Mouse (Mus musculus) MEL (cell line): ENCODE measurements around the gene Cdc27. TPM values are rescaled to one million over a fixed set of nuclear protein-coding genes. Genes with fewer than 3 reads are reported as not detected.
A peak's percentile ranks its signal among the peaks of the same experiment; 100 is the strongest.

Source experiments
- DNase-seq: peaks from one replicate; pipeline ENCODE4 v3.0.0; 2011; ENCODE audit warnings: low read depth, low spot score
- H3K27ac ChIP-seq: 2 replicates; pipeline ENCODE4 v1.5.1; 2012; ENCODE audit warnings: low read depth, mild to moderate bottlenecking, control low read depth, low read length, moderate library complexity; ENCODE audit not compliant: control insufficient read depth
- H3K27me3 ChIP-seq, 2 experiments: fragments of 150-350 bp in 1 of 2; sonication (generic) in 1 of 2; 2 replicates each; pipeline ENCODE4 v1.6.1; 2012; ENCODE audit warnings: low read length in 2 of 2, mild to moderate bottlenecking in 2 of 2, improper control_type of control experiment in 1 of 2, moderate library complexity in 1 of 2; ENCODE audit not compliant: insufficient read depth in 2 of 2, control insufficient read depth in 1 of 2
- H3K36me3 ChIP-seq, 2 experiments: 2 replicates each; pipeline ENCODE4 v1.6.1; 2012 to 2014; ENCODE audit warnings: low read length in 2 of 2, improper control_type of control experiment in 1 of 2, inconsistent platforms in 1 of 2, mild to moderate bottlenecking in 1 of 2; ENCODE audit not compliant: insufficient read depth in 2 of 2, control insufficient read depth in 1 of 2
- H3K4me1 ChIP-seq, 2 experiments: fragments of 150-350 bp in 1 of 2; sonication (generic) in 1 of 2; 2 replicates each; pipeline ENCODE4 v1.6.1; 2012; ENCODE audit warnings: low read length in 2 of 2, improper control_type of control experiment in 1 of 2, mild to moderate bottlenecking in 1 of 2; ENCODE audit not compliant: insufficient read depth in 2 of 2, control insufficient read depth in 1 of 2
- H3K4me3 ChIP-seq, 2 experiments: fragments of 150-350 bp in 1 of 2; sonication (generic) in 1 of 2; 2 replicates each; pipeline ENCODE4 v1.5.1; 2012; ENCODE audit warnings: low read depth in 2 of 2, low read length in 2 of 2, mild to moderate bottlenecking in 2 of 2, moderate library complexity in 2 of 2, control low read depth in 1 of 2, improper control_type of control experiment in 1 of 2; ENCODE audit not compliant: control insufficient read depth in 1 of 2, insufficient read depth in 1 of 2
- H3K79me2 ChIP-seq: 2 replicates; pipeline ENCODE4 v1.6.1; 2012; ENCODE audit warnings: mild to moderate bottlenecking, low read length, moderate library complexity; ENCODE audit not compliant: control insufficient read depth, poor library complexity, insufficient read depth
- H3K9ac ChIP-seq: 2 replicates; pipeline ENCODE4 v1.6.1; 2012; ENCODE audit warnings: low read depth, mild to moderate bottlenecking, control low read depth, low read length, moderate library complexity; ENCODE audit not compliant: control insufficient read depth, poor library complexity, severe bottlenecking
- H3K9me3 ChIP-seq: fragments of 150-350 bp; sonication (generic); replicated peaks from 2 replicates; pipeline ENCODE4 v1.6.1; 2012; ENCODE audit warnings: mild to moderate bottlenecking, low read length, improper control_type of control experiment, moderate library complexity; ENCODE audit not compliant: insufficient read depth
- BHLHE40 ChIP-seq: IDR thresholded peaks from 2 replicates; pipeline ENCODE4 v1.6.1; 2012; ENCODE audit warnings: low read depth, mild to moderate bottlenecking, inconsistent platforms, low read length, improper control_type of control experiment, borderline replicate concordance
- CTCF ChIP-seq, 3 experiments: IDR thresholded peaks in 2 of 3; conservative IDR thresholded peaks in 1 of 3; 2 replicates each; pipeline ENCODE4 v1.5.1; 2011 to 2012; ENCODE audit warnings: low read length in 3 of 3, low read depth in 2 of 3, mild to moderate bottlenecking in 2 of 3, improper control_type of control experiment in 1 of 3, inconsistent platforms in 1 of 3, mixed read lengths in 1 of 3, moderate library complexity in 1 of 3; ENCODE audit not compliant: control insufficient read depth in 1 of 3, insufficient read depth in 1 of 3, poor library complexity in 1 of 3, severe bottlenecking in 1 of 3
- EP300 ChIP-seq, 2 experiments: IDR thresholded peaks; 2 replicates each; pipeline ENCODE4 v1.6.1; 2011; ENCODE audit warnings: improper control_type of control experiment in 2 of 2, low read length in 2 of 2, low read depth in 1 of 2, mild to moderate bottlenecking in 1 of 2
- MAZ ChIP-seq: IDR thresholded peaks from 2 replicates; pipeline ENCODE4 v1.6.1; 2012; ENCODE audit warnings: low read depth, mild to moderate bottlenecking, inconsistent platforms, low read length, improper control_type of control experiment
- NELFE ChIP-seq: IDR thresholded peaks from 2 replicates; pipeline ENCODE4 v1.6.1; 2011; ENCODE audit warnings: low read depth, low read length, improper control_type of control experiment
- RAD21 ChIP-seq: IDR thresholded peaks from 2 replicates; pipeline ENCODE4 v1.6.1; 2011; ENCODE audit warnings: mild to moderate bottlenecking, low read depth, low read length, improper control_type of control experiment
- SMC3 ChIP-seq: IDR thresholded peaks from 2 replicates; pipeline ENCODE4 v1.6.1; 2011; ENCODE audit warnings: low read depth, low read length, improper control_type of control experiment
- ZC3H11A ChIP-seq: IDR thresholded peaks from 2 replicates; pipeline ENCODE4 v1.6.1; 2012; ENCODE audit warnings: low read depth, mild to moderate bottlenecking, inconsistent platforms, low read length, improper control_type of control experiment
- ZNF384 ChIP-seq: IDR thresholded peaks from 2 replicates; pipeline ENCODE4 v1.6.1; 2012; ENCODE audit warnings: low read depth, mild to moderate bottlenecking, inconsistent platforms, low read length, improper control_type of control experiment
- polyA plus RNA-seq, 2 experiments: library from polyadenylated mRNA; stranded (reverse) in 1 of 2; unstranded in 1 of 2; fragments of >175 nt in 1 of 2; fragments of >200 nt in 1 of 2; gene quantifications; 2 replicates each; pipeline versions ENCODE4 v1.2.1 to v1.2.4; 2012; ENCODE audit warnings: low replicate concordance in 2 of 2, low read depth in 1 of 2; ENCODE audit not compliant: insufficient read length in 2 of 2, insufficient read depth in 1 of 2, missing spikeins in 1 of 2
- total RNA-seq: library from RNA; depleted of rRNA; stranded (reverse); fragments of 300-350 nt; gene quantifications from 2 replicates; pipeline ENCODE4 v1.2.3, GENCODE M21; 2012; rRNA removed

Gene Cdc27
- total and polyA plus RNA-seq, 3 experiments = 24.4 to 180 (median 30.4) TPM

DNA sequence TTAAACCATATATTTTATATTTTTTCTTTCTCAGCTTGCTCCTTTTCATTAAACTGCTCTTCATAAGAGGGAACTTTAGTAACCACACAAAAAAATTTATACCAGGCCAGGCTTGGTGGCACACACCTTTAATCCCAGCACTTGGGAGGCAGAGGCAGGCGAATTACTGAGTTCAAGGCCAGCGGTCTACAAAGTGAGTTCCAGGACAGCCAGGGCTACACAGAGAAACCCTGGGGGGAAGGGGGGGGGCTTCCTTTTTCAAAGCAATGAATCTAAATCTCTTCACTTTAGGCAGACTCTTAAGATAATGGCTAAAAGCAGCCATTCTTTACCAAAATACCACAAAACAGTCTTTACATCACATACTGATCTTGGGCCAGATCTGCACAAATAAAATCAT lies 90.7 kb downstream of the Cdc27 start:
- TF ChIP-seq NELFE (no peak), ZC3H11A (no peak), BHLHE40 (no peak)
- H3K9ac ChIP-seq = no peak overlapping the region
- H3K4me1 ChIP-seq = no peaks in the 10 kb centered on the region
- peaks cover 6 to 8% of the 10 kb centered on the region in 2 experiments for H3K36me3 ChIP-seq
- H3K9me3 ChIP-seq = no peaks in the 10 kb centered on the region
- no peak overlapping the region for H3K4me3 ChIP-seq
- DNase-seq = no peak
- H3K27me3 ChIP-seq = no peaks in the 10 kb centered on the region
- H3K79me2 ChIP-seq = peaks cover 14% of the 10 kb centered on the region
- H3K27ac ChIP-seq = no peak overlapping the region

DNA sequence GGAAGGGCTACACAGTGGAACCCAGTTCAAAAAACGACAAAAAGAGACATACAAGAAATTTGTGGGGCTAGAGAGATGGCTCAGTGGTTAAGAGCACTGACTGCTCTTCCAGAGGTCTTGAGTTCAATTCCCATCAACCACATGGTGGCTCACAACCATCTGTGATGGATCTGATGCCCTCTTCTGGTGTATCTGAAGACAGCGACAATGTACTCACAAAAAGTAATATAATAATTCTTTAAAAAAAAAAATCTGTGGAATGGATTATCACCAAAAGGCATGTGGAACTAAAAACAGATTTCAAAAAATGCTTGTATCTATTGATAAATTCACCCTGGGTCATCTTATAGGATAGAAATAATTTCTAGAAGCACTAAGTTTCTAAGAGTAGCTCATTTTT lies 91.9 kb downstream of the Cdc27 start:
- Histone ChIP-seq H3K4me1 (no peaks in the 10 kb centered on the region), H3K36me3 (peaks cover 6% of the 10 kb centered on the region in 2 experiments; a peak in 3 of 4 replicates), H3K9me3 (no peaks in the 10 kb centered on the region), H3K9ac (no peak overlapping the region), H3K27ac (no peak overlapping the region), H3K4me3 (no peak overlapping the region), H3K79me2 (peaks cover 13% of the 10 kb centered on the region), H3K27me3 (no peaks in the 10 kb centered on the region)
- TF ChIP-seq RAD21 (peak; percentile 37), EP300 (IDR thresholded peaks at IDR 0.05; ENCODE audit: low read depth in 1 of 2, low read length in 2 of 2) (no peak), MAZ (no peak), ZNF384 (peak; percentile 60; the same call in 1 of the 2 replicates), ZC3H11A (0 out of 2 replicates have a peak, but pooled peaks have one; percentile 34), SMC3 (peak; percentile 56; the same call in 1 of the 2 replicates), CTCF (IDR thresholded peaks at IDR 0.05 in 2 of 3, conservative IDR thresholded peaks at IDR 0.05 in 1 of 3; ENCODE audit: control insufficient read depth in 1 of 3, insufficient read depth in 1 of 3, low read depth in 2 of 3, low read length in 3 of 3, poor library complexity in 1 of 3, severe bottlenecking in 1 of 3) (peak in 2 of 3 experiments; percentile 19 to 53; a peak in 2 of 6 replicates)
- peak; percentile 42 for DNase-seq

Other genes starting within 250 kb of the Cdc27 start
- 14.9 and 17.1 TPM in 2 replicates for gene Kansl1, start 81.8 kb downstream of the Cdc27 start, total RNA-seq
- gene Kansl1, start 81.8 kb downstream of the Cdc27 start, polyA plus RNA-seq = 10 to 100 TPM; 56.4 to 76.3 TPM
- 0.85 and 1.3 TPM in 2 replicates for gene Myl4, start within 50 bp of the Cdc27 start, total RNA-seq
- gene Myl4, start within 50 bp of the Cdc27 start, polyA plus RNA-seq = under 1 TPM in 1 of 2 experiments, not detected in 1; 0.29 TPM
- gene Itgb3, start 57.4 kb upstream of the Cdc27 start, total RNA-seq = 0.08 and 0.13 TPM in 2 replicates
- gene Itgb3, start 57.4 kb upstream of the Cdc27 start, polyA plus RNA-seq = under 1 TPM in 1 of 2 experiments, not detected in 1; 0.32 TPM
- not detected in 2 replicates for gene Gm11639, start 135.1 kb upstream of the Cdc27 start, total RNA-seq
- gene Gm11639, start 135.1 kb upstream of the Cdc27 start, polyA plus RNA-seq = not detected